Mouse (Mus musculus) cerebellum, adult 9-11 months (tissue): ENCODE data around the gene Gm28047.
"Not testable (repeated sequence)": the region's sequence is repeated elsewhere in the genome, so short reads cannot be mapped to it uniquely, and the experiment has no call there.

Experiments
- DNase-seq: peaks from one replicate; pipeline ENCODE4 v3.0.0; 2022

The Gm28047 gene

GRCm38 (mm10) chr15:102617654-102618053 lies 7.2 kb downstream of the Gm28047 start:
- DNase-seq, result no peak

GRCm38 (mm10) chr15:102616174-102616573 lies 8.7 kb downstream of the Gm28047 start:
- no peak for DNase-seq

GRCm38 (mm10) chr15:102614224-102614623 lies 10.6 kb downstream of the Gm28047 start:
- DNase-seq, result no peak

- no peak for DNase-seq
These were observed 11.9 kb downstream of the Gm28047 start for GRCm38 (mm10) chr15:102612966-102613365.

GRCm38 (mm10) chr15:102608586-102608985 lies 16.3 kb downstream of the Gm28047 start:
- not testable (repeated sequence) for DNase-seq

- no peak for DNase-seq
These were observed 30.7 kb downstream of the Gm28047 start for GRCm38 (mm10) chr15:102593996-102594656.

- DNase-seq, result no peak
These were observed 32.2 kb downstream of the Gm28047 start for GRCm38 (mm10) chr15:102592674-102593073.

- DNase-seq, result no peak
These were observed 34.3 kb downstream of the Gm28047 start for GRCm38 (mm10) chr15:102590567-102590966.

GRCm38 (mm10) chr15:102589826-102590225 lies 35.0 kb downstream of the Gm28047 start:
- DNase-seq, result no peak

- DNase-seq, result no peak
These were observed 39.4 kb downstream of the Gm28047 start for GRCm38 (mm10) chr15:102585501-102585900.

- DNase-seq, result peak; percentile 75
These were observed 41.0 kb downstream of the Gm28047 start for GRCm38 (mm10) chr15:102583708-102584383.

GRCm38 (mm10) chr15:102581205-102581604 lies 43.7 kb downstream of the Gm28047 start:
- no peak for DNase-seq

- no peak for DNase-seq
These were observed 46.5 kb downstream of the Gm28047 start for GRCm38 (mm10) chr15:102578351-102578750.

GRCm38 (mm10) chr15:102576972-102577371 lies 47.9 kb downstream of the Gm28047 start:
- DNase-seq, result no peak

GRCm38 (mm10) chr15:102572081-102572480 lies 52.8 kb downstream of the Gm28047 start:
- no peak for DNase-seq

GRCm38 (mm10) chr15:102567849-102568248 lies 57.0 kb downstream of the Gm28047 start:
- DNase-seq, result no peak

- DNase-seq, result peak; percentile 65
These were observed 61.2 kb downstream of the Gm28047 start for GRCm38 (mm10) chr15:102563681-102564080.

- no peak for DNase-seq
These were observed 61.8 kb downstream of the Gm28047 start for GRCm38 (mm10) chr15:102563061-102563460.

- DNase-seq, result no peak
These were observed 62.4 kb downstream of the Gm28047 start for GRCm38 (mm10) chr15:102562491-102562890.

- no peak for DNase-seq
These were observed 67.3 kb downstream of the Gm28047 start for GRCm38 (mm10) chr15:102557580-102557979.

GRCm38 (mm10) chr15:102555581-102555980 lies 69.3 kb downstream of the Gm28047 start:
- DNase-seq, result no peak

- DNase-seq, result no peak
These were observed 72.3 kb downstream of the Gm28047 start for GRCm38 (mm10) chr15:102552599-102552998.

GRCm38 (mm10) chr15:102547478-102547877 lies 77.4 kb downstream of the Gm28047 start:
- DNase-seq, result peak; percentile 96

- peak; percentile 99 for DNase-seq
These were observed 78.0 kb downstream of the Gm28047 start for GRCm38 (mm10) chr15:102546677-102547427.
